Mouse (Mus musculus) stomach, adult 2 months (tissue): ENCODE measurements around the gene Hp1bp3. TPM values are rescaled to one million over a fixed set of nuclear protein-coding genes. Genes with fewer than 3 reads are reported as not detected.

Experiments
- polyA plus RNA-seq: library from polyadenylated mRNA; depleted of rRNA; stranded (reverse); fragments of >200 nt; gene quantifications from 2 replicates; pipeline ENCODE4 v1.2.3, GENCODE M21; 2012; rRNA removed

Hp1bp3 gene
- 11.4 and 14.1 TPM in 2 replicates for polyA plus RNA-seq

GRCm38 (mm10) chr4:138216200-138216890 lies at the start of gene Hp1bp3:
TSS of gene Hp1bp3 (plus strand) at chr4:138216296.

GRCm38 (mm10) chr4:138250088-138250960 lies 34.2 kb downstream of the Hp1bp3 start, which contains the start of the genes Sh2d5 and Kif17:
TSS of gene Sh2d5 (plus strand) at chr4:138250403.
TSS of gene Kif17 (plus strand) at chr4:138250435.

Other genes with a start within 250 kb of the Hp1bp3 start
- gene Eif4g3, start 223.3 kb upstream of the Hp1bp3 start, polyA plus RNA-seq: 10.9 and 16.0 TPM in 2 replicates
- gene Sh2d5, start 34.1 kb downstream of the Hp1bp3 start, polyA plus RNA-seq: 0.38 and 0.77 TPM in 2 replicates
- gene Kif17, start 34.1 kb downstream of the Hp1bp3 start, polyA plus RNA-seq: 0.26 and 0.33 TPM in 2 replicates
- gene Ddost, start 88.4 kb downstream of the Hp1bp3 start, polyA plus RNA-seq: 166 and 268 TPM in 2 replicates
- gene Pink1, start 110.0 kb downstream of the Hp1bp3 start, polyA plus RNA-seq: 45.8 and 66.3 TPM in 2 replicates
- 4.8 and 8.4 TPM in 2 replicates for gene Cda, start 151.7 kb downstream of the Hp1bp3 start, polyA plus RNA-seq
- gene Fam43b, start 180.2 kb downstream of the Hp1bp3 start, polyA plus RNA-seq: 0.10 TPM in 1 of 2 replicates, not detected in the other
- gene Mul1, start 218.4 kb downstream of the Hp1bp3 start, polyA plus RNA-seq: 10.4 and 11.7 TPM in 2 replicates
- 13.0 and 22.3 TPM in 2 replicates for gene Camk2n1, start 238.0 kb downstream of the Hp1bp3 start, polyA plus RNA-seq